Mouse (Mus musculus) layer of hippocampus, adult 8-10 months (tissue): ENCODE data around the gene Wfdc6b. TPM values are rescaled to one million over a fixed set of nuclear protein-coding genes. Genes with fewer than 3 reads are reported as not detected.

Source experiments
- total RNA-seq, 4 experiments: library from RNA; stranded (reverse); gene quantifications; 2 replicates each; pipeline ENCODE4 v1.2.4; 2022

Wfdc6b gene
- total RNA-seq, 4 experiments from 2014 or later, result not detected

Other genes with a start within 250 kb of the Wfdc6b start
- gene Slpi, start 224.4 kb upstream of the Wfdc6b start, total RNA-seq, result 1 to 10 TPM in 3 of 4 experiments, not detected in 1; 1.2 to 1.5 (median 1.2) TPM
- under 1 TPM; 0.34 to 0.67 (median 0.42) TPM for gene Rbpjl, start 210.4 kb upstream of the Wfdc6b start, total RNA-seq
- gene Matn4, start 208.4 kb upstream of the Wfdc6b start, total RNA-seq, result 10 to 100 TPM; 11.1 to 12.6 (median 11.9) TPM
- gene Sdc4, start 169.6 kb upstream of the Wfdc6b start, total RNA-seq, result 100 to 1,000 TPM; 109 to 165 (median 131) TPM
- gene Sys1, start 156.6 kb upstream of the Wfdc6b start, total RNA-seq, result 10 to 100 TPM; 40.4 to 45.8 (median 44.8) TPM
- 10 to 100 TPM in 1 of 4 experiments, 1 to 10 TPM in 2, not detected in 1; 8.4 to 15.8 (median 9.9) TPM for gene Gm20458, start 152.6 kb upstream of the Wfdc6b start, total RNA-seq
- not detected for gene Trp53tg5, start 139.8 kb upstream of the Wfdc6b start, total RNA-seq
- 100 to 1,000 TPM; 109 to 163 (median 138) TPM for gene Dbndd2, start 127.4 kb upstream of the Wfdc6b start, total RNA-seq
- gene Pigt, start 116.0 kb upstream of the Wfdc6b start, total RNA-seq, result 10 to 100 TPM; 75.4 to 90.5 (median 81.6) TPM
- 1 to 10 TPM in 1 of 4 experiments, under 1 TPM in 3; 0.55 to 1.1 (median 0.84) TPM for gene Wfdc2, start 51.1 kb upstream of the Wfdc6b start, total RNA-seq
- gene Spint3, start 40.1 kb upstream of the Wfdc6b start, total RNA-seq, result not detected
- not detected for gene Wfdc6a, start 28.1 kb upstream of the Wfdc6b start, total RNA-seq
- not detected for gene Eppin, start 19.9 kb upstream of the Wfdc6b start, total RNA-seq
- gene Wfdc8, start 104 bp downstream of the Wfdc6b start, total RNA-seq, result not detected
- not detected for gene Wfdc16, start 25.3 kb downstream of the Wfdc6b start, total RNA-seq
- gene Wfdc10, start 42.5 kb downstream of the Wfdc6b start, total RNA-seq, result not detected
- not detected for gene Wfdc9, start 43.1 kb downstream of the Wfdc6b start, total RNA-seq
- not detected for gene Wfdc11, start 60.6 kb downstream of the Wfdc6b start, total RNA-seq
- gene Wfdc13, start 71.6 kb downstream of the Wfdc6b start, total RNA-seq, result not detected
- gene Spint4, start 85.0 kb downstream of the Wfdc6b start, total RNA-seq, result not detected
- gene Spint5, start 101.8 kb downstream of the Wfdc6b start, total RNA-seq, result not detected
- 1 to 10 TPM in 3 of 4 experiments, under 1 TPM in 1; 0.99 to 2.4 (median 1.8) TPM for gene Wfdc3, start 132.4 kb downstream of the Wfdc6b start, total RNA-seq
- gene Dnttip1, start 132.5 kb downstream of the Wfdc6b start, total RNA-seq, result 10 to 100 TPM; 32.6 to 36.7 (median 35.3) TPM
- gene Ube2c, start 156.4 kb downstream of the Wfdc6b start, total RNA-seq, result under 1 TPM in 3 of 4 experiments, not detected in 1; 0.33 to 0.81 (median 0.48) TPM
- gene Tnnc2, start 166.4 kb downstream of the Wfdc6b start, total RNA-seq, result 1 to 10 TPM in 1 of 4 experiments, not detected in 3; 1.4 TPM
- gene Snx21, start 172.3 kb downstream of the Wfdc6b start, total RNA-seq, result 10 to 100 TPM; 33.0 to 44.9 (median 39.9) TPM
- 10 to 100 TPM; 25.1 to 34.0 (median 27.7) TPM for gene Acot8, start 191.4 kb downstream of the Wfdc6b start, total RNA-seq
- gene Zswim3, start 191.6 kb downstream of the Wfdc6b start, total RNA-seq, result 10 to 100 TPM in 1 of 4 experiments, 1 to 10 TPM in 3; 8.3 to 10.2 (median 9.5) TPM
- gene Zswim1, start 209.2 kb downstream of the Wfdc6b start, total RNA-seq, result 10 to 100 TPM; 22.2 to 25.1 (median 22.9) TPM
- gene Spata25, start 215.0 kb downstream of the Wfdc6b start, total RNA-seq, result 1 to 10 TPM in 1 of 4 experiments, under 1 TPM in 1, not detected in 2; 0.54 to 1.3 TPM
- gene Ctsa, start 219.4 kb downstream of the Wfdc6b start, total RNA-seq, result 100 to 1,000 TPM in 3 of 4 experiments, 10 to 100 TPM in 1; 96.9 to 242 (median 147) TPM
- 1 to 10 TPM; 1.6 to 4.9 (median 3.6) TPM for gene Neurl2, start 219.9 kb downstream of the Wfdc6b start, total RNA-seq
- gene Pltp, start 244.2 kb downstream of the Wfdc6b start, total RNA-seq, result 100 to 1,000 TPM in 2 of 4 experiments, 10 to 100 TPM in 2; 81.0 to 114 (median 96.0) TPM